Mouse (Mus musculus): Measurements from ENCODE around the gene Zfp184. TPM values are rescaled to one million over a fixed set of nuclear protein-coding genes. Genes with fewer than 3 reads are reported as not detected.

Gene Zfp184
- polyA plus RNA-seq, 1 experiment from 2014 or later: 7.6 TPM

DNA sequence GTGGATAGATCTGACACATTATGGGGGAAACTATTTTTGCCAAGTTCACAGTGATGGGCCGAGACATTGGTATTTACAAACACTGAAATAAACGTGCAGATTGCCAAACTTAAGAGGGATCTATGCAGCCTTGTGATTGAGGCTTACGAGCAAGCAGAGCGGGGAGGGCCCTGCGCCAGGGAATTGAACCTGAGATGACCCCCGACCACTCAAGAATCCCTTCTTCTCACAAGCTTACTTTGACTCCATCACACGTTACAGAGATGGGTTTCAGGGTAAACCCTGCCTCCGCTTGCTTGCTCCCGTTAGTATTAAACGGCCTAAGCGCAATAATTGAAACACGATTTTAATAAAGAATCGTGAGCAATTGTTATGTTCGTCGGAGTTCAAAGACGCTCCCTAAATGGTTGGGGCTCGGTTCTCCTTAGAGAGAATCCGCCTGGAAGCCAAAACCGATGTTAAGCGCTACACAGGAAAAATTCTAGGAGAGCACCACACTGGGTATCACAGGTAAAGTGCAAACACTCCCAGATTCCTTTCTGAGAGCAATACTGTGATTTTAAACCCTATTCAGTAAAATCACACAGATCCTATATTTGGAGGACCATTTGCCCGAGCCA lies 52.4 kb downstream of the Zfp184 start:
- Histone ChIP-seq H3K36me3 (ENCODE audit: control insufficient read depth, insufficient read depth, low read length) (no peaks in the 10 kb centered on the region), H3K27ac (replicated peaks; ENCODE audit: low read depth, low read length) (no peak overlapping the region), H3K9ac (ENCODE audit: low read depth, low read length) (no peak overlapping the region), H3K27me3 (replicated peaks; ENCODE audit: control insufficient read depth, insufficient read depth, low read length) (peaks cover 89% of the 10 kb centered on the region), H3K4me3 (ENCODE audit: low read depth, low read length) (peak overlapping the region; percentile 38), H3K9me3 (ENCODE audit: control insufficient read depth, low read length) (no peaks in the 10 kb centered on the region), H3K4me2 (ENCODE audit: low read depth, low read length) (peak overlapping the region; percentile 56), H3K4me1 (ENCODE audit: control insufficient read depth, insufficient read depth, low read length) (0 out of 2 replicates have a peak, but pooled peaks cover 12% of the 10 kb centered on the region)
- ATAC-seq (ENCODE audit: low read depth) (no peak), DNase-seq (ENCODE audit: low spot score) (no peak)
- WGBS: 2% methylated on average over 21 of the region's 21 CpGs

DNA sequence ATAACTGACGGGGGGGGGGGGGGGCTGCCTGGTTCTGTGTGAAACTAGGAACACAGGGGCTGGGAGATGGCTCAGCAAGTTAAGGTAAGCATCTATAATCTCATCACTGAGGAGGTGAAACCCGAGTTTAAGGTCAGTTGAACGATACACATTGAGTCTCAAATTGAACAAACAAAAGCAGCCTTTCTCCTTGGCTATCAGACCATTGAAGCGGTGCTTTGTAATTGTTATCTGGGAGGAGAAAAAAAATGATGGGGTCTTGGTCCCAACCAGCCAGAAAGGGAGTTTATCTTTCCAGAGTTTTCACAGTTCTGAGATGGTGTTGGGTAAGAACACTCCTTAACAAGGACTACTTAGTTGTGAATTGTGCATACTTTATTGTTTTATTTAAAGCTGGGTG lies 52.9 kb downstream of the Zfp184 start:
- no peaks in the 10 kb centered on the region for H3K9me3 ChIP-seq (ENCODE audit: control insufficient read depth, low read length)
- H3K36me3 ChIP-seq (ENCODE audit: control insufficient read depth, insufficient read depth, low read length): no peaks in the 10 kb centered on the region
- H3K4me3 ChIP-seq (ENCODE audit: low read depth, low read length): no peak overlapping the region
- no peak for ATAC-seq (ENCODE audit: low read depth)
- peaks cover 94% of the 10 kb centered on the region for H3K27me3 ChIP-seq (replicated peaks; ENCODE audit: control insufficient read depth, insufficient read depth, low read length)
- WGBS: 7% methylated on average over 4 of the region's 4 CpGs
- no peak overlapping the region for H3K4me2 ChIP-seq (ENCODE audit: low read depth, low read length)
- no peak overlapping the region for H3K9ac ChIP-seq (ENCODE audit: low read depth, low read length)
- no peak for DNase-seq (ENCODE audit: low spot score)
- H3K27ac ChIP-seq (replicated peaks; ENCODE audit: low read depth, low read length): no peak overlapping the region
- H3K4me1 ChIP-seq (ENCODE audit: control insufficient read depth, insufficient read depth, low read length): 0 out of 2 replicates have a peak, but pooled peaks cover 12% of the 10 kb centered on the region

DNA sequence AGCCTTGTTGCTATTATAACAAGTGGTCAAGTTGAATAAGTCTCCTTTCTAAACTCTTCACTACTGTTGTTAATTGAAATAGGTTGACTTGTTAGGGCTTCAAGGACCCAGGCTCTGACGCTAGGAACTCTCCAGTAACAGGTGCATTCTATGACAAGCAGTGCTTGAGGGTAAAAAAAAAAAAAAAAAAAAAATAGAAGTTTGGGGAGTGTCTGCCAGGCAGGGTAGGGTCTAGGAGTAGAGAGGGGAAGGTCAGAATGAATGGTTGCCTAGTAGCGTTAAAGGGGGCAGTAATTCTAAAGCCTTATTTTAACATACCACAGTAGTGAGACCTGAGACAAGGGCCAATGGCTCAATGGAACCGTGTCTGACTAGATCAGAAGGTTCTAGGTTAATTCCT lies 53.5 kb downstream of the Zfp184 start:
- H3K4me3 ChIP-seq (ENCODE audit: low read depth, low read length): no peak overlapping the region
- no peaks in the 10 kb centered on the region for H3K36me3 ChIP-seq (ENCODE audit: control insufficient read depth, insufficient read depth, low read length)
- ATAC-seq (ENCODE audit: low read depth): no peak
- 0 out of 2 replicates have a peak, but pooled peaks cover 12% of the 10 kb centered on the region for H3K4me1 ChIP-seq (ENCODE audit: control insufficient read depth, insufficient read depth, low read length)
- H3K9me3 ChIP-seq (ENCODE audit: control insufficient read depth, low read length): no peaks in the 10 kb centered on the region
- WGBS: 23% methylated on average over 3 of the region's 3 CpGs
- H3K4me2 ChIP-seq (ENCODE audit: low read depth, low read length): no peak overlapping the region
- no peak for DNase-seq (ENCODE audit: low spot score)
- peaks cover 98% of the 10 kb centered on the region for H3K27me3 ChIP-seq (replicated peaks; ENCODE audit: control insufficient read depth, insufficient read depth, low read length)
- H3K27ac ChIP-seq (replicated peaks; ENCODE audit: low read depth, low read length): no peak overlapping the region
- no peak overlapping the region for H3K9ac ChIP-seq (ENCODE audit: low read depth, low read length)

DNA sequence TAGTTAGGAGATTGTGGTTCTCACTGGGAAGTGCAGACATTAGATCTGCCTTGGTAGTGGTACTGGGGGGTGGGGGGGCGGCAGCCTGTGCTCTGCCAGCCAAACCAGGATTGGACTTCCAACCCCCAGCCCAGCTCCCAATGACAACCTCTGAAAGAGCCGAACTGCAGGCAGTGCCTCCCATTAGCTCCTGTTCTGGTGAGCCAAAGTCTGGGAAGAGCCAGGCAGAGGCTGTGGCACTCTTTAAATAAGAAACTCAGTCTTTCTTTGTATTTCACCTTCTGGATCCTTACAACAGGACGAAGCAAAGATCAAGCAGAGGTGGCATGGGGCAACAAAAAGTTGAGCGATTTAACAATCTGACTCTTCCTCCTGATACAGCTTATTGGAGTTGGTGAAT lies 54.3 kb downstream of the Zfp184 start:
- no peak overlapping the region for H3K4me2 ChIP-seq (ENCODE audit: low read depth, low read length)

DNA sequence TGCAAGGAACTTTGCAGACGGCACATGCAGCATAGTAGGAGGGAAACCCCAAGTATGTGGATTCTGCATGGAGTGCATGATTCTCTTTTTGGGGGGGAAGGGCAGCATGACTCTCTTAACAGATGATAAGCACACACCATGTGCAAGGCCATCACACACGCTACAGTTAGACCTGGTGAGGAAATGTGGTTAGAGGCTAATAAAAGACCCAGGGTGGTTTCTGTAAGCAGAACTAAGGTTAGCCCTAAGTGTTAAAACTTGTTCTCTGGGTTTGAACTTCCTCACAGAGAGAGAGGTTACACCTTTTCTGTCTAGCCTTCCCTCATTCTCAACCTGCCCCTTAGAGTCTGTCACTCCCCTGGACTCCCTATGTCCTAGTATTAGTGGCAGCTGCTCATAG lies 56.5 kb downstream of the Zfp184 start:
- no peak for DNase-seq (ENCODE audit: low spot score)
- Histone ChIP-seq H3K9ac (ENCODE audit: low read depth, low read length) (no peak overlapping the region), H3K27me3 (replicated peaks; ENCODE audit: control insufficient read depth, insufficient read depth, low read length) (peaks cover 100% of the 10 kb centered on the region), H3K9me3 (ENCODE audit: control insufficient read depth, low read length) (no peaks in the 10 kb centered on the region), H3K4me1 (ENCODE audit: control insufficient read depth, insufficient read depth, low read length) (peaks cover 12% of the 10 kb centered on the region), H3K4me3 (ENCODE audit: low read depth, low read length) (no peak overlapping the region), H3K36me3 (ENCODE audit: control insufficient read depth, insufficient read depth, low read length) (no peaks in the 10 kb centered on the region), H3K27ac (replicated peaks; ENCODE audit: low read depth, low read length) (no peak overlapping the region), H3K4me2 (ENCODE audit: low read depth, low read length) (no peak overlapping the region)
- no peak for ATAC-seq (ENCODE audit: low read depth)
- WGBS: 54% methylated on average over 2 of the region's 2 CpGs

More for the DNA sequence above, 54.3 kb downstream of the Zfp184 start:
- no peak overlapping the region for H3K27ac ChIP-seq (replicated peaks; ENCODE audit: low read depth, low read length)
- no peak for ATAC-seq (ENCODE audit: low read depth)
- no peak overlapping the region for H3K4me3 ChIP-seq (ENCODE audit: low read depth, low read length)
- no peaks in the 10 kb centered on the region for H3K36me3 ChIP-seq (ENCODE audit: control insufficient read depth, insufficient read depth, low read length)
- 0 out of 2 replicates have a peak, but pooled peaks cover 12% of the 10 kb centered on the region for H3K4me1 ChIP-seq (ENCODE audit: control insufficient read depth, insufficient read depth, low read length)
- 32% methylated on average over 4 of the region's 4 CpGs for WGBS
- H3K9me3 ChIP-seq (ENCODE audit: control insufficient read depth, low read length): no peaks in the 10 kb centered on the region
- no peak for DNase-seq (ENCODE audit: low spot score)
- H3K27me3 ChIP-seq (replicated peaks; ENCODE audit: control insufficient read depth, insufficient read depth, low read length): peaks cover 100% of the 10 kb centered on the region
- H3K9ac ChIP-seq (ENCODE audit: low read depth, low read length): no peak overlapping the region

DNA sequence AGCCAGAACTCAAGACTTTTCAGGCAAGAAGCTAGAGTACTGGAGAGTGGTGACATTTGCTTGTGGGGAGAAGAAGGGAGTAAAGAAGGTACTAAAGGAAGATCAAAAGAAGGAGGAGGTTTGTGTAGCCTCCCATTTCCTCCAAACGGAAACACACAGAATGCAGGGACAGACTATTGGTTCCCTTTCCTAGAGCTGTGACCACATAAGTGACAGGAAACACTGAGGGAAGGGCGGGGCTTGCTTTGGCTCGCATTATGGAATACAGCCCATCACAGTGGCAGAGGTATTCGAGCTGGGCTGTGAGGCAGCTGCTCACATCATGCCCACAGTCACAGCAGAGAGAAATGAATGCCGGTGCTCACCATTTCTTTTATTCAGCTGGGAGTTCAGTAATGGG lies 56.9 kb downstream of the Zfp184 start:
- no peaks in the 10 kb centered on the region for H3K9me3 ChIP-seq (ENCODE audit: control insufficient read depth, low read length)
- DNase-seq (ENCODE audit: low spot score): no peak
- H3K4me3 ChIP-seq (ENCODE audit: low read depth, low read length): no peak overlapping the region
- ATAC-seq (ENCODE audit: low read depth): no peak
- peaks cover 9% of the 10 kb centered on the region for H3K4me1 ChIP-seq (ENCODE audit: control insufficient read depth, insufficient read depth, low read length)
- WGBS: 14% methylated on average over 5 of the region's 5 CpGs
- H3K4me2 ChIP-seq (ENCODE audit: low read depth, low read length): no peak overlapping the region
- peaks cover 100% of the 10 kb centered on the region for H3K27me3 ChIP-seq (replicated peaks; ENCODE audit: control insufficient read depth, insufficient read depth, low read length)
- no peak overlapping the region for H3K9ac ChIP-seq (ENCODE audit: low read depth, low read length)
- H3K27ac ChIP-seq (replicated peaks; ENCODE audit: low read depth, low read length): no peak overlapping the region
- no peaks in the 10 kb centered on the region for H3K36me3 ChIP-seq (ENCODE audit: control insufficient read depth, insufficient read depth, low read length)

DNA sequence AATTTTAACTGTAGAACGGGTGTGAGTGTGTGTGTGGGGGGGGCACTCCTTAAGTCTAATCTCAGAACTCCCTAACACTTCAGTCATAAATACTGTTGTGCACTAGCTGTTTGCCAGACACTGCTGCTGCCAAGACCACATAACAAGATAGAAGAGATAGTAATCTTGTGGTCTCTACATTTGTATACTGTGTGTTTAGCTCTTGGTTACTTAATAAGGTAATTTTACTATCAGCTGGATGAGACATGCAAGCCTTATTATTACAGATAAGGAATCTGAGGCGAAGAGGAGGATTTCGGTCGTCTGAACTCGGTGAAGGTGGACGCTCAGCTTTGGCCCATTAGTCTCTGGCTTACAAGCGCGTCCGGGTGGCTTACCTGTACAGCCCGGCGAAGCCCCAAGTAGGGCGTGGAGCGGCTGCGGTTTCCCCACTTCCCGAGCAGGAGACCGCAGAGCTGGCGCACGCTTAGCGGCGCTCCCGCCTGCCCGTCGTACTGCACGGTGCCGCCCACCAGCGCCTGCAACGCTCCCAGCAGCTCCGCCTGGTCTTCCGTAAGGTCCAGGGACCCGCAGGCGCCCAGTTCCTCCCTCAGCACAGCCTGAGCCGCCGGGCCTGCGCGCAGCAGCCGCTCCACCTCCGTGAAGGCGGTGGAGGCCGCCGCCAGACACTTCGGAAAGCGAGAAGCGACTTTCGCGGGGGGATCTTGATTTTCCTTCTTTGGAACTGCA lies 60.9 kb downstream of the Zfp184 start:
- H3K4me2 ChIP-seq (ENCODE audit: low read depth, low read length): peak overlapping the region; percentile 92
- no peak overlapping the region for H3K27ac ChIP-seq (replicated peaks; ENCODE audit: low read depth, low read length)
- H3K27me3 ChIP-seq (replicated peaks; ENCODE audit: control insufficient read depth, insufficient read depth, low read length): peaks cover 100% of the 10 kb centered on the region
- H3K36me3 ChIP-seq (ENCODE audit: control insufficient read depth, insufficient read depth, low read length): no peaks in the 10 kb centered on the region
- H3K9me3 ChIP-seq (ENCODE audit: control insufficient read depth, low read length): no peaks in the 10 kb centered on the region
- peaks cover 5% of the 10 kb centered on the region for H3K4me1 ChIP-seq (ENCODE audit: control insufficient read depth, insufficient read depth, low read length)
- peak overlapping the region; percentile 54 for H3K4me3 ChIP-seq (ENCODE audit: low read depth, low read length)
- DNase-seq (ENCODE audit: low spot score) (peak; percentile 75), ATAC-seq (ENCODE audit: low read depth) (peak; percentile 91)
- WGBS: under 1% methylated on average over 32 of the region's 45 CpGs
- peak overlapping the region; percentile 57 for H3K9ac ChIP-seq (ENCODE audit: low read depth, low read length)

DNA sequence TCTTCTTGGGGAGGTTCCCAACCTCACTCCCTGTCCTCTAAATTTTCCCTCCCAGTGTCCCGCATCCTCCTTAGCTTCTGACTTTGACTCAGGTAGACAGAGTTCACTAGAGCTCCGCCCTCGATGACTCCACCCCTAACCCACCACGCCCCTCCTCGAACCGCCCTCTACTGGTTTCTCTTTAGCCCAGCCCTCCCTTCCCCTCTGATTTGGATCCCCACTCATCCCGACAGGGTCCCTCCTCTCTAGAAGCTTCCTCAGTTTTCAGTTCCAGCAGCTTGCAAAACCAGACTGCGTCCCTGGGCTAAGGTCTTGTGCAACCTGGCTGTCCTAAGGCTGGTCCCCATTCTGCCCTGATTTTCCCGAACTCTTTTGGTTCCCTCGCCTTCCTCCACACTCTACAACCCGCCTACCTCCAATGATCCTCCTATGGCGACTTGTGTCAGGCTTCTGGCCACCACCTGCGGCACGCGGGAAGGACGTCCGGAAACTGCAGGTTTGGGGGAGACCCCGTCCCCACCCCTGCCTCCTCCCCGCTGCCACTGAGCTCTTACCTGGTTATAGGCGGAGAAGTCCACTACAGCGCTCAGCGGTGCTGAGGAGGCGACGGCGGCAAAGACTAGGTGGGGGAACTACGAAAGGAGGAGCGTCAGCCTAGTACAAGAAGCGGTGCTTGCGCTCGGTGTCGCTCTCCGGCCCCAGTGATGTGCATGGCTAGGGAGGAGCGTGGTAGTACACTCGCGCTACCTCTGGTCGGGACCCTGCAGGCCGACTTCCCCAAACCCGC lies 61.6 kb downstream of the Zfp184 start:
- H3K27ac ChIP-seq (replicated peaks; ENCODE audit: low read depth, low read length): no peak overlapping the region
- under 1% methylated on average over 38 of the region's 38 CpGs for WGBS
- H3K4me1 ChIP-seq (ENCODE audit: control insufficient read depth, insufficient read depth, low read length): peaks cover 5% of the 10 kb centered on the region
- peak overlapping the region; percentile 54 for H3K4me3 ChIP-seq (ENCODE audit: low read depth, low read length)
- H3K9me3 ChIP-seq (ENCODE audit: control insufficient read depth, low read length): no peaks in the 10 kb centered on the region
- DNase-seq (ENCODE audit: low spot score) (peak; percentile 79), ATAC-seq (ENCODE audit: low read depth) (peak; percentile 92)
- peaks cover 97% of the 10 kb centered on the region for H3K27me3 ChIP-seq (replicated peaks; ENCODE audit: control insufficient read depth, insufficient read depth, low read length)
- H3K9ac ChIP-seq (ENCODE audit: low read depth, low read length): peak overlapping the region; percentile 57
- no peaks in the 10 kb centered on the region for H3K36me3 ChIP-seq (ENCODE audit: control insufficient read depth, insufficient read depth, low read length)
- peak overlapping the region; percentile 92 for H3K4me2 ChIP-seq (ENCODE audit: low read depth, low read length)

Measured in embryonic facial prominence, embryonic 14.5 days (tissue).